Mouse (Mus musculus) heart, adult 18-20 months (tissue): Measurements from ENCODE around the gene Kirrel. TPM values are rescaled to one million over a fixed set of nuclear protein-coding genes. Genes with fewer than 3 reads are reported as not detected.

Source experiments
- DNase-seq, 2 experiments: peaks; one replicate each; pipeline ENCODE4 v3.0.0; 2021 to 2022; ENCODE audit warnings: mixed read lengths in 1 of 2
- long read RNA-seq, 2 experiments: library from polyadenylated mRNA; stranded (forward); transcript quantifications; one replicate each; pipeline ENCODE4 v2.0.0; 2021
- total RNA-seq, 2 experiments: library from RNA; stranded (reverse); gene quantifications; 2 replicates each; pipeline ENCODE4 v1.2.3; 2021

The Kirrel gene
- 1 to 10 TPM; 5.4 to 6.3 TPM for total RNA-seq
- long read RNA-seq, experiment 1, full-length matches to known transcripts, result 1 of 1 reads
- long read RNA-seq, experiment 1, partial matches to known transcripts, result 0 of 1 reads
- long read RNA-seq, experiment 1, other reads (novel, unspliced or antisense), result 0 of 1 reads
- long read RNA-seq, experiment 2, partial matches to known transcripts, result 0 of 1 reads
- long read RNA-seq, experiment 2, other reads (novel, unspliced or antisense), result 1 of 1 reads

DNA sequence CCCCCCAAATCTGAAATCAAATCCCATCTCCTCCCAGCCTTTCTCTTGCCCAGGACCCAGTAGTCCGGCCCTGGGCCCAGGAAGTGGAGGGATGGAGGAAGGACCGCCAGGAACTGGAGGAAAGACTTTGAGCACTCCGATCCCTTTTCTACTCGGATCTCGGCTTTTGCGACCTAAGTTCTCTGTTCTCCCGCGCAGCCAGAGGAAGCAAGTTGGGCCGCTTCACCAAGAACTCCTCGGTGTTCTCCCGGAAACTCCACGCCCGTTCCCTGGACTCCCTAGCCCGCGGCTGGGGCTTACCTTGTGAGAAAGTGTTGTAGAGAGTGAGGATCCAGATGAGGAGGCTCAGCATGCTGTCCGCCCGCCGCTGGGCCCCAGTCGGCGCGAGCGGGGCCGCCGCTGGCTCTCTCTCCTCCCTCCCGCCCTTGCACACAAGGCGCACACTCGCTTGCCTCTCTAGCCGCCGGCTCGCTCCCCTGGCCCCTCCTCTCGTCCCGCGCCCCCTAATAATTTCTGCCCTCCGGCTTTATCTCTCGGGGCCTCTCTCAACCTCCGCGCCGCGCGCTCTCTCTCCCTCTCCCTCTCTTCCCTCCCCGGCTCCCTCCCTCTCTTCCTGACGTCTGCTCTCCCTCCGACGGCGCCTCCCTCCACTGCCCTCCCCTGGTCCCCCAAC lies at the start of gene Kirrel:
Gene Kirrel, minus strand, starts transcription at position 652 of the 673 bp plus-strand sequence.
- peak; percentile 85 to 88 for DNase-seq

DNA sequence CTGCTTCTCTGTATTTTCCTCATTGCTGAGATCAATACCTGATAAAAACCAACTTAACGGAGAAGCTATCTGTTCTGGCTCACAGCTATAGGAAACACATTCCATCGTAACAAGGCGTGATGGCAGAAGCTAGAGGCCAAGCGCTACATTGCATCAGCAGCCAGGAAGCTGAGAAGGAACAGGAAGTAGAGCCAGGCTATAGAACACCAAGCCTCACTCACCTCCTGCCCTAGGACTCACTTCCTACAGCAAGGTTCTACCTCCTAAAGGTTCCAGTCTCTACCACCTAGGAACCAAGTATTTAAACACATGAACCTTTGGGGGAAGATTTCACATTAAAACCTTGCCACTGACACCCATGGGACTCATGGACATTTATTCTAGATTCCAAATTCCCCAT lies 49.1 kb upstream of the Kirrel start:
- DNase-seq, result no peak

DNA sequence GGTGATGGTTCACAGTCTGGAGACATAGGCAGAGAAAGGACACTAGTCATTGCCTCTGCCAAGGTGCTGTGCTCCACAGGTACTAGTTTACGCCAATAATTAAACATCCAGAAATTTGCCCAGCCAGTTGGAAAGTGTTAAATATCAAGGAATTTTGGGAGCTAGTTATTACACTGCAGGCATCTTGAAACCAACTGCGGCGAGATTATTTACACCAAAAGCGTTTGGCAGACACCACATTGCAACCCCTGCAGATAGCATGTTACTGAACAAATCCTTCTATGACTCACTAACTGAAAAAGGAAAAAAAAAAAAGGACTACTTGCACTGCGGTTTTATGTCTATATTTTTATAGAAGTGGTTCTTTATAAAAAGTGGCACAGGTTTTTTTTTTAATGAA lies 47.8 kb upstream of the Kirrel start:
- DNase-seq, result no peak

DNA sequence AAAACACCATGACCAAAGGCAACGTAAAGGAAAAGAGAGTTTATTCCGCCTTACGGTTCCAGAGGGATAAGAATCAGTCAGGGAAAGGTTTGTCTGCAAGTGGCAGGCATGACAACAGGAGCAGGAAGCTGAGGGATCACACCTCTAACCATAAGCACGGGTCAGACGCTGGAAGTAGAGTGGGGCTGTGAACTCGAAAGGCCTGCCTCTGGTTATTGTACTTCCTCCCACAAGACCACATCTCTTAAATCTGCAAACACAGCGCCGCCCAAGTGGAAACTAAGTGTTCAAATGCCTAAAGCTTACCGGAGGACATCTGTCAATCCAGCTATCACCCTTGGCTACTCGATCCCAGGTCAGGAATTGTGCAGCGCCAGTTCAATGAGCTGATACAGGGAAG lies 40.6 kb upstream of the Kirrel start:
- DNase-seq, result no peak

DNA sequence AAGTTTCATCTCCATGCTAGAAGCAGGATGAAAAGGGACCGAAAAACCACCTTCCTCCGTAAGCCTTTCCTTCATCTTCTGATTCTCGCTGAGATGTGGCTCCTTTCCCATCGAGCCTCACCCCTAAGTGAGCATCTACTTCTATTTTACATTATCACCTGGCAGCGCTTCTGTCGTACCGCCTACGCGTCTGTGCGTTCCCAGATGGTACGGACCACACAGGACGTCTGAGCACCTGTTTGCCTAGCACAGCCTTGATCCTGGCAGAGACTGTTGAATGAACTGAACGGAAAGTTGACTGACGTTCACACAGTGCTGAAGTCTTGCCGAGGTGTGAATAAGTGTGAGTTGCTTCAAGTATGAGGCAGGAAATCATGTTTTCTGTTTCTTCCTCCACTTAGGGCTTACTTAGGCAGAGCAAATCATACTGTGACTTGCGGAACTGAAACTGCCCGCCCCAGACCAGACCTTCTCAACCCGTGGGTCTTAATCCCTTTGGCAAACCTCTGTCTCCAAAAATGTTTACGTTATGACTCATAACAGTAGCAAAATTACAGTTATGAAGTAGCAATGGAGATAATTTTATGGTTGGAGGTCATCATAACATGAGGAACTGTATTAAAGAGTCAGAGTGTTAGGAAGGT lies 39.8 kb upstream of the Kirrel start:
- no peak for DNase-seq

DNA sequence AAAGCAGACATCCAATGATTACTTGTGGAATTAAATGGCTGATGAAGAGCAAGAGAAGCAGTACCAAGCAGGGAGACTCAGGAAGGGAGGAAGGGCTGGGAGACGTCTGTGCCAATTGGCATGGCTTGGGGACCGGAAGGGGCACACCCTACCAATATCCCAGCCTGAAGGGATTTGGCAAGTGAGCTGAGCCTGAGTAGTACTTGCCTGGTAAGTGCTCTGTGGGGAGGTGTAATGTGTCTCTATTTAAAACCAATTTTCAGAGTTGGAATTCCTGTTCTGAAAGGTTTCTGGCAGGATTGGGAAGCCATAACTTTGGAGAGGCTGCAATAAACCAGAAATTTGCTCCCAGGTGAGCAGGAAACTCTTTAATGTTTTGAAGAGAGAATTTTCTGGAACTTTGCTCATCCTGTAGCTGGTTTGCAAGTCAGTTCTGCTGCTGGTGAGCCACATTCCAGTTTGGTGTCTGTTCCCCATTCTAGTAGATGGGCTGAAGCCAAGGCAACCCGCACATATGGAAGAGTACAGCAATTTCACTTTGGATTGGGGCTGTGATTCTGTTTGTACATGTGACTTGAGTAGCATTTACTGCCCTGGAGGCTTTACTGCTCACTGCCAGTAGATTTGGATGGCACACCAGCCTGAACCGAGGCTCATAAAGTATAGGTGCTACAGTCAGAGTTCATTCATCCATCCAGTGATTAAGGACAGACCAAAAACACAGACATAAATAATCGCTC lies 32.0 kb upstream of the Kirrel start:
- peak in 1 of 2 experiments; percentile 15 for DNase-seq

DNA sequence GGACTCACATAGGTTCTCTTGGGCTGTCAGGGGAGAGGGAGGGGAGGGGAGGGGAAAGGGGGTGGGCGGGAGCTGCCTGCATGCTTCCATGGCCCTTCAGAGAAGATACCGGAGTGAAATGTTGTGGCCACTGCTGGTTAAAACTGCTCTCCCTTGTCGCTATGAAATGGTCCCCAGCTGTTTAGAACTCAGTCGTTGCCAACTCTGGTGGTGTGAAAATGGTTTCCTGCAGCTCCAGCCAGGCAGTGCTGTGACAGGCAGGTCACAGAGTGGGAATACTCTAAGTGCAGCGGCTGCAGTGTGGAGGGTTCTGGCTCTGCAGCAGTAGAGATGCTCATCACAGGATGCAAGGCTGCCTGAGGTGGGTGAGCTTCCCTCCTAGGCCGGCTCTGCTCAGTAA lies 22.1 kb upstream of the Kirrel start:
- no peak for DNase-seq

DNA sequence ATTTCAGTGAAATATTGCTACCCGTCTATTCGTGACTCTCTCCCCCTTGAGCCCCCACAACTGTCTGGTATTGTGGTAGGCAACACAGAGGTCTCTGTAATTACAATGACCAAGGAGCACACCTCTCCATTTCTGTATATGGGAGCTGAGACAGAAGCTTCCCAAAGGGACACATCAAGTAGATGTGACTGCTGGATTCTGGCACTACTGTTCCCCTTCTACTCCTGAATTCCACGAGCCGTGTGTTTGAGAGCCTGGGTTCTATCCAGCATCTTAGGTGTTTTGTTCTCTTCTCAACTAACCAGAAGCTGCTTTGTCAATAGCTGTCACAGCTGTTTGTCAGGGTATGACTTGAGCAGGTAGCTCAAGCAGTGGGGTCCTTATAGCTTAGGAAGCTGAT lies 20.5 kb upstream of the Kirrel start:
- no peak for DNase-seq

DNA sequence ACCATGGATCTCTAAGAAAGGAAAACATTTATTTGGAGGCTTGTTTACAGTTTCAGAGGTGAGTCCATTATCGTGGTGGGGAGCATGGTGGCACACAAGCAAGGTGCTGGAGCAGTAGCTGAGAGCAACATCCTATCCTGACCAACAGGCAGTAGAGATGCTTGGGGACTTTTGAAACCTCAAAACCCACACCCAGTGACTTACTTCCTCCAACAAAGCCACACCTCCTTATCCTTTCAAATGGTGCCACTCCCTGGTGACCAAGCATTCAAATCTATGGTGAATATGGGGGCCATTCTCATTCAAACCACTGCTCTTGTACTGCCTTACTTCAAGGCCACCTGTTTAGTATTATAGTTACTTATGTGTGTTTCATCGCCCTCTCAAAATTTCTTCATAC lies 20.0 kb upstream of the Kirrel start:
- no peak for DNase-seq

DNA sequence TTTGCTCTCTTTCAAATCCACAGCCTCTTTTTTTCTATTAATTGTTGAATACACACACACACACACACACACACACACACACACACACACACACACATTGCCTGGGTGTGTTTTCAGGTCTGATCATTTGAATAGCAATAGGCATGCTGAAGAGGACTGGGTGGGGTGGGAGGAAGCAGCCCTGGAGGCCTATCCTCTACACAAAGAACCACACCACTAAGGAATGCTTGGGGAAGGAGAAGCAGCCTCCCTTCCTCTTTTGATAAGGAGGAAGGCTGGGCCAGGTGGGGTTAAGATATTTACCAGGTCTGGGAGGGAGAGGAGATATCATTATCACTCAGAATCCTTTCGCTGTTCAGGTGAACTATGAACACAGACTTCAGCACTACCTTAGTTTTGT lies 19.2 kb upstream of the Kirrel start:
- DNase-seq, result no peak

DNA sequence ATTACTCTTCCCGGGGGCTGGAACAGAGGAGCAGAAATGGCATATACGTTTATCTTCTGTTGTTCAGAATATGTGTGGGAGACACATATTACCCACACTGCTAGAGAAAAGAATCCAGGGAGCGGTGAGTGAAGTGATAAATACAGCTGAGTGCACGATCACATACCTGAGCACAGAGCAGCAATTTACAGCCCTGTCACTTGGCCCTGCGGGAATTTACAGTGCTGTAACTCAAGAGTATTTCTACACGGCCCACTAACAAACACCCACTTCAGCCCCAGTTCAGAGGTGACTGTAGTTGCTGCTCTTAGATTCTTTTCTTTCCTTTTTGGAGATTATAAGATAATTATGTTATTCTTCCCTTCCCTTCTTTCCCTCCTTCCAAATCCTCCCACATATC lies 18.8 kb upstream of the Kirrel start:
- no peak for DNase-seq

DNA sequence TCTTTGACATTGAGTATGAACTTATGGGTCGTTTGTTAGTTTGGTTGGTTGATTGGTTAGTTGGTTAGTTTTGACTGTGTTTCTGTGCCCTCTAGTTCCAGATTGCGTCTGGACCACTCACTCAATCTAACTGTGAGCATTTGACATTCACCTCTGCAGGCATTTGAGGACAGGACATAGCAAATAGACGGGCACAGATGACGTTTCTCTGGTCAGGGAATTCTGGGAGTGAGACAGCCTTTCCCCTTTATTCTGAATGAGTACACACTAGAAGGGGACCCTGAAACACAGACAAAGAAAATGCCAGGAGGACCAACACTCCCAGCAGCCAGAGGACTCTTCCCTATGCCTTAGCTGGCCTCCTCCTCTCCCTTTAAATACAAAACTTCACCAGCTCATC lies 2.1 kb upstream of the Kirrel start:
- DNase-seq, result no peak

DNA sequence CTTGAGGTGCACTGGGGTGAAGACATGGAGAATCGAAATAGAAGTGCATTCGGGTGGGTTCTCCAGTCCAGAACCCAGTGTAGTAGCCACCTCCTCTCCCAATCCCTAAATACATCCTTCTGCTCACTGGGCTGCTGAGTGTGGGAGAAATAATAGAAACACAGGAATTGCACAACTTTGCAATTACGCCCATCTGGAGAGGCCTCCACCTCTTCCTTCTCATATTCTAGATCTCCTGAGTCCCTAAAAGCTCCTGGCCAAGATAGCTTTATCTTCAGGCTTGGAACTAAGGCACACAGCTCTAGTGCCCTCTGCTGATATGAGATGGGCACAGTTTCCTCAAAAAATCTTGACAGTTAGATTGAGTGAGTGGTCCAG lies 880 bp upstream of the Kirrel start:
- peak; percentile 65 to 68 for DNase-seq

DNA sequence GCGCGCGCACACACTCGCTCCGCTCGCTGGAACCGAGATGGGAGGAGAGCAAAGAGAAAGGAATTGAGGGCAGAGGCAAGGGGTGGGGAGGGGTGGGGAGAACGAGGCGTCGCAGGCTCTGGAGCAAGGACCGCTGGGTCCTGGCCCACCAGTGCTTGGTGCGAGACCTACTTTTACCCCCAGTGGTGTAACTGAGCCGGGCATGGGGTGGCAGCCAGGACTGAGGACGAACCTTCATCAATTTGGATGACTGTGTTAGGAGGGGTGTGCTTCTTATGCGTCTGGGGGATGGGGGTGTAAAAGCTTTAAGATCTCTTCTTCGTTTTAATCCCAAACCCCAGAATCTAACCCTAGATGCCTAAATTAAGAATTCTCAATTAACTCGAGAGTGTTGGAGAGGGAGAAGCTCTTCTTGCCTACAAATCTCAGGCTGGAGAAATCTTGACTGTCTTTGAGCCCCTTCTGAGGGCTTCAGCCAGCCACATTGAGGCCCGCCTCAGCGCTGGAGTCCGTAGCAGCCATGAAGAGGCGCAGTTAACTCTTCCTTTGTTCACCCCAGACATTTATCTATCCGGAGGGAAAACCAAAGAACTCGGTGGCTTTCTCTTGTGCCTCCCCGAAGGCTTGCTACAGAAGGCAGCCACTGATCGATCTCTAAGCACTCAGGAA lies 356 bp upstream of the Kirrel start:
- no peak for DNase-seq

DNA sequence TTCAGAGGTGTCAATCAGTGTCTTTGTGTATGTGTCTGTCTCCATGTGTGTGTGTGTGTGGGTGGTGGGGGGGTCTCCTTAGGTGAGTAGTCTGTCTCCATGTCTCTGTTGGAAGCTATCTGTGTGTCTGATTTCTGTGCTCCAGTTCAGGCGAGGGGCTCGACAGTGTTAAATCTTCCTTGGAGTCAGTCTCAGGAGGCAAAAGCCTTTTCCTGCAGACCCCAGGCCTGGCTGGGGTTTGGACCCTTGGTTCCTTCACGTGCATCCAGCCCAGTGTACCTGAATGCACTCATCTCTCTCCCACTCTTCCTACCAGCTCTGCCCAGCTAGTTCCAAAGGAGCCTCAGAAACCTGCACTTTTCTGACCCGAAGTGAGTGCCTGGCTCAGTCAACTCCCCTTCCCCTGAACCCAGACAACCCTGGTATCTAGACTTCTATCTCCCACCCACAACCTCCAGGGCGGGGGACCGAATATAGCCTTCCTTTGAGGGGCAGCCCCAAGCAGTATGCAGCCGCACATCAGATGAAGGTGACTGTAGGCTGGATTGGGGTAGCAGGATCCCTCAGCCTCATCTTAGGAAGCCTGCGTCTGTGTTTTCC lies 961 bp downstream of the Kirrel start:
- no peak for DNase-seq

DNA sequence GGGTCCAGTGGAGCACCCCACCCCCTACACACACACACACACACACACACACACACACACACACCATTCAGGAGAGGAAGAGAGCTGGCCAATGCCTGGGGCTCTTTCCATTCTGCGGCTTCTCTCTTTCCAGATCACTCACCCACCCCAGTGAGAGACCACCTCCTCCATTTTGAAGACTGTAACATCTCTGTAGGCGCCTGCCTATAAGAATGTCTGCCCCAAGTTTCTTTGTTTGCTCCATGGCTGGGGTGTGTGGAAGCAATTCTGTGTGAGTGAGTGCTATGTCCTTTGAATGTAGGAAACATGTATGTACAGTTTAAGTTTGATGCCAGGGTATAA lies 1.5 kb downstream of the Kirrel start:
- no peak for DNase-seq

DNA sequence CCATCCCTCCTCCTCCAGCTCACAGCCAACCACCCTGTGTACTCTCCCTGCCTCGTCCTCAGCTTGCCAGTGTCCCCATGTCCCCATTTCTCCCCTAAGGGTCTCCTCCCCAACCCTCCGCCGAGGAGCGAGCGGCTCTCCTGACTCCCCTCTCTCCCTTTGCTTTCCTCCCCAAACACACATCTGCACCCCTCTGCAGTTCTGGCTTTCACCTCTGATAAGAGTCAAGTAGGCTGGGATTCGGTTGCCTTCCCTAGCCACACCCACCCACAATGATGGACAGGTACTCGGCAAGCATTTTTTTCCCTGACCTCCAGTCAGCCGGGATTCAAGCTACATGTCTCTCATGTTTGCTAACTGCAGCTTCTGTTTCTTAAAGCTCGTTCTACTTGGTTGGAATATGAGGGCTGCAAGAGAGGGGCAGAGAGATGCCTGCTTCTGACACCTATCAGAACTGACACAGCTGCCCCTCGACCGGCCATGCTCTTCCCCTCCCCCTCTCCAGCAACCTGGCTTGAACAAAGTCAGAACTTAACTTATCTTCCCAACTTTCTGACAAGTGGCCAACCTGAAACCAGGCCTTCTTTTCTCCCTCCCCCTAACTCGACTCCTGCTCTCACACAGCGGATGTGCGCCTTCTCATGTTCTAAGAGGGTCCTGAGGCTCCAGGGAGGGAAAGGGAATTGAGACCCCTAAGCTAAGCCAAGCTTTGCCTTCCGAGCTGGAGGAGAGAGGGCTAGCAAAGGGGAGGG lies 2.0 kb downstream of the Kirrel start:
- peak in 1 of 2 experiments; percentile 67 for DNase-seq

DNA sequence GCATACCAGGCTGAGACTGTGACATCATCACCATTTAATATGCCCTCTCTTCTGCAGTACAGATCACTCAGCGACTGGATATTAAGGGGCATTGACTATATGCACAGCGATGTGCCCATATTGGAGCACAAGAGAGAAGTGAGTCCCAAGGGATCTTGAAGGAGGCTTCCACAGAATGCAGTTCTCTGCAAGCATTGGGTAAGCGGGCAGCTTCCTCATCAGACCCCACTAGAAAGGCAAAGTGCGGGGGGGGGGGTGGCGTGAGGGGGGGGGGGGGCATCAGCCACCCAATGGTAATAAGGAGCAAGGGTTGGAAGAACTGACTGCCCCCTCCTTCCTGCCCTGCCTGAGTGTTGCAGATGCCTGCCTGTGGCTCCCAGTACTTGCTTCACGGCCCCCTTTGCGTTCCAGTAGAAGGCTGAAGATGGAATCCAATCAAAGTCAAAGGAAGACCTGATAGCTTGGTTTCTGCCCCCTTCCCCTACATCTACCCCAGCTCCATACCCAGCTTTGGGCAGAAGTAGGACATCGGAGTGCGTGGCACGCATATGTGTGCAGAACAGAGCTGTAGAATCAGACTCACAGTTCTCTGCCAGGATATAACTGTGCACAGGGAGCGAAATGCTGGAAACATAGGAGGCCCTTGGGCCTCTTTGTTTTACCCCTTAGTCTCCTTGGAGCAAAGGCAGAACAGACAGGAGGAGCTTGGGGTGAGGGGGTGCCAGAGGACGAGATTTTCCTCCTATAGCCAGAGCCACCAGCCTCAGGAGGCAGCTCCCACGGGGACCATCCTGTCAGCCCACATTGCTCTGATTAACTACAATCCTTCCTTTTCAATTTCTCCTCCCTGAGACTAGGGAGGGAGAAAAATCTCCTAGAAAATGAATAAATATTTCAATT lies 3.1 kb downstream of the Kirrel start:
- no peak for DNase-seq

DNA sequence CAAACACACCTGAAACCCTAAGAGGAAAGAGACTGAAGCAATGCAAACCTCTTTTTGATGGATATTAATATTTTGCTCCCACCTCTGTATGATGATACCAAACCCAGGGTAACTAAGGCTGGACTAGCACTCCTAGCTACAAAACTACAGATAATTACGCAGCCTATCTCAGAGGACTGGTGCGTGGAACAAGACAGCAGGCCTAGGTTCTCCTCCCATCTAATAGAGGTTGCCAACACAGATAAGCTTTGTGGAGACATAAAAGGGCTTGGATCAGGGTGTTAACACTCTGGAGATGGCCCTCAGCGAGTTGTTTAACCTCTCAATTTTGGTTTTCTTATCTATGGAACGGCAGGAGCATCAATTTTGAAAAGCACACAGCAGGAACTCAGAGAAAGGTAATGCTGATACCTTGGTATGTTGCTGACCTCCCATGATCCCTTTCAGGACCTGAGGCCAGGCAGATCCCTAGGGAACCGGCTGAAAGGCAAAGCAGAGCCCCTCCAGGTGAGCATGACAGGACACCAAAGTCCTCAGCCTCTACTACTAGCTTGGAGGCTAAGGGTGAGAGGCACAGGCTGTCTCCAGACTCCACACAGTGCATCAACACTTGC lies 5.0 kb downstream of the Kirrel start:
- no peak for DNase-seq

DNA sequence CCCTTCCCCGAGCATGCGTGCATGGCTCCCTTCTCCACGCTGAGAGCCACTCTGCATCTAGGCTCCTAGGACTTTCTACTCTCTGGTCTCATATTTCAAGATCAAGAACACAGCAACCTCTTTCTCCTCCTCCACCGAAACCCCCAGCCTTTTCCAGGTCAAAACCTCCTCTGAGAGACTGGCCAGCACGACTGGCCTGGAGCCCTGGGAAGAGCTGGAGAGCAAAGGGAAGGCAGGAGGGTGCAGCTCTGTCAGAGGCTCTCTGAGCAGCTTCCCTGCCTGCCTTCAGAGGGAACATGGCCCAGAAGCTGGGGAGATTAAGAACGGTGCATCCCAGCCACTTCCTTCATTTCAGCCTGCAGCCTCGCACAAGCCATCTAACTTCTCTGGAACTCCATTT lies 5.8 kb downstream of the Kirrel start:
- peak in 1 of 2 experiments; percentile 44 for DNase-seq
